Mouse (Mus musculus) intestine, embryonic 16.5 days (tissue): Measurements from ENCODE around the gene 4921517D22Rik. TPM values are rescaled to one million over a fixed set of nuclear protein-coding genes. Genes with fewer than 3 reads are reported as not detected.

Experiments
- ATAC-seq: fragments of 200-750 bp; cut with Nextera tagmentation; 2 replicates; pipeline ENCODE4 v1.8.0; 2017; ENCODE audit warnings: moderate TSS enrichment, moderate library complexity
- H3K27ac ChIP-seq: fragments of 300-500 bp; sonication (generic); 2 replicates; pipeline ENCODE4 v1.5.1; 2014; ENCODE audit warnings: mild to moderate bottlenecking, low read length
- H3K27me3 ChIP-seq: fragments of 300-500 bp; sonication (generic); replicated peaks from 2 replicates; pipeline ENCODE4 v1.6.1; 2014; ENCODE audit warnings: low read length, control low read depth, mixed read lengths; ENCODE audit not compliant: control insufficient read depth, insufficient read depth
- H3K36me3 ChIP-seq: fragments of 300-500 bp; sonication (generic); 2 replicates; pipeline ENCODE4 v1.6.1; 2014; ENCODE audit warnings: low read length, control low read depth; ENCODE audit not compliant: control insufficient read depth, insufficient read depth
- H3K4me1 ChIP-seq: fragments of 300-500 bp; sonication (generic); 2 replicates; pipeline ENCODE4 v1.6.1; 2014; ENCODE audit warnings: low read length, control low read depth, mixed read lengths; ENCODE audit not compliant: control insufficient read depth, insufficient read depth
- H3K4me2 ChIP-seq: fragments of 300-500 bp; sonication (generic); 2 replicates; pipeline ENCODE4 v1.6.1; 2014; ENCODE audit warnings: low read depth, low read length, control low read depth
- H3K4me3 ChIP-seq: fragments of 300-500 bp; sonication (generic); 2 replicates; pipeline ENCODE4 v1.5.1; 2014; ENCODE audit warnings: mild to moderate bottlenecking, low read length
- H3K9ac ChIP-seq: fragments of 300-500 bp; sonication (generic); 2 replicates; pipeline ENCODE4 v1.6.1; 2014; ENCODE audit warnings: low read depth, low read length
- H3K9me3 ChIP-seq: fragments of 300-500 bp; sonication (generic); 2 replicates; pipeline ENCODE4 v1.6.1; 2016; ENCODE audit warnings: low read length, control low read depth; ENCODE audit not compliant: control insufficient read depth
- WGBS: fragments of 180-500 bp; shearing (Covaris S2); extraction: QIAGEN DNeasy Blood & Tissue Kit; methylation state at CpG from one replicate; pipeline ENCODE4 v1.1.7; 2014; 5-methylcytosine and 5-hydroxymethylcytosine counted together
- polyA plus RNA-seq: library from polyadenylated mRNA; unstranded; fragments of >200 nt; fragmentation: Nextera tagmentation; extraction: Ambion mirVana; gene quantifications from 2 replicates; pipeline ENCODE4 v1.2.1, GENCODE M21; 2015

The 4921517D22Rik gene
- polyA plus RNA-seq, 1 experiment from 2014 or later = not detected

GRCm38 (mm10) chr13:59671521-59671920 is 22.4 kb downstream of the 4921517D22Rik start:
- Histone ChIP-seq H3K27me3 (no peaks in the 10 kb centered on the region), H3K4me3 (no peak overlapping the region), H3K4me1 (peaks cover 25% of the 10 kb centered on the region), H3K9ac (no peak overlapping the region), H3K4me2 (no peak overlapping the region), H3K27ac (no peak overlapping the region), H3K36me3 (no peaks in the 10 kb centered on the region), H3K9me3 (no peaks in the 10 kb centered on the region)
- WGBS = 64% methylated on average over 2 of the region's 2 CpGs
- ATAC-seq = no peak

GRCm38 (mm10) chr13:59669946-59670345 is 24.0 kb downstream of the 4921517D22Rik start:
- Histone ChIP-seq H3K9ac (no peak overlapping the region), H3K27me3 (no peaks in the 10 kb centered on the region), H3K4me1 (peaks cover 25% of the 10 kb centered on the region), H3K36me3 (no peaks in the 10 kb centered on the region), H3K4me2 (no peak overlapping the region), H3K4me3 (no peak overlapping the region), H3K27ac (0 out of 2 replicates have a peak overlapping the region, but pooled peaks have one; percentile 94), H3K9me3 (no peaks in the 10 kb centered on the region)
- 82% methylated on average over 10 of the region's 10 CpGs for WGBS
- no peak for ATAC-seq

- Histone ChIP-seq H3K27me3 (no peaks in the 10 kb centered on the region), H3K9me3 (no peaks in the 10 kb centered on the region), H3K27ac (peak overlapping the region; percentile 94), H3K9ac (no peak overlapping the region; the same call in 1 of the 2 replicates), H3K4me1 (peaks cover 18% of the 10 kb centered on the region), H3K4me3 (peak overlapping the region; percentile 16; the same call in 1 of the 2 replicates), H3K36me3 (no peaks in the 10 kb centered on the region), H3K4me2 (peak overlapping the region; percentile 42)
- WGBS = 27% methylated on average over 11 of the region's 11 CpGs
- ATAC-seq = peak; percentile 95
Measured at GRCm38 (mm10) chr13:59668501-59669093, 25.3 kb downstream of the 4921517D22Rik start.

- no peaks in the 10 kb centered on the region for H3K27me3 ChIP-seq
- peaks cover 3% of the 10 kb centered on the region; the same call in 1 of the 2 replicates for H3K36me3 ChIP-seq
- peak overlapping the region; percentile 55 for H3K27ac ChIP-seq
- no peaks in the 10 kb centered on the region for H3K9me3 ChIP-seq
- no peak for ATAC-seq
- no peak overlapping the region for H3K4me2 ChIP-seq
- H3K4me1 ChIP-seq = peaks cover 15% of the 10 kb centered on the region
- no peak overlapping the region for H3K9ac ChIP-seq
- no peak overlapping the region for H3K4me3 ChIP-seq
- WGBS = 75% methylated on average over 5 of the region's 5 CpGs
Measured at GRCm38 (mm10) chr13:59667763-59668162, 26.1 kb downstream of the 4921517D22Rik start.

- peaks cover 9% of the 10 kb centered on the region for H3K36me3 ChIP-seq
Measured at GRCm38 (mm10) chr13:59663939-59664712, 29.8 kb downstream of the 4921517D22Rik start.

GRCm38 (mm10) chr13:59661966-59662365 is 31.9 kb downstream of the 4921517D22Rik start:
- H3K27ac ChIP-seq = no peak overlapping the region
- no peaks in the 10 kb centered on the region for H3K9me3 ChIP-seq
- H3K4me2 ChIP-seq = no peak overlapping the region
- ATAC-seq = no peak
- peaks cover 15% of the 10 kb centered on the region for H3K36me3 ChIP-seq
- H3K4me1 ChIP-seq = peaks cover 11% of the 10 kb centered on the region
- H3K27me3 ChIP-seq = no peaks in the 10 kb centered on the region
- no peak overlapping the region for H3K4me3 ChIP-seq
- H3K9ac ChIP-seq = no peak overlapping the region
- WGBS = 93% methylated on average over 12 of the region's 12 CpGs

More at GRCm38 (mm10) chr13:59663939-59664712, 29.8 kb downstream of the 4921517D22Rik start:
- Histone ChIP-seq H3K9me3 (no peaks in the 10 kb centered on the region), H3K4me3 (no peak overlapping the region), H3K27me3 (no peaks in the 10 kb centered on the region), H3K27ac (no peak overlapping the region), H3K4me1 (peaks cover 16% of the 10 kb centered on the region), H3K4me2 (no peak overlapping the region), H3K9ac (no peak overlapping the region)
- 86% methylated on average over 19 of the region's 19 CpGs for WGBS
- ATAC-seq = no peak

GRCm38 (mm10) chr13:59661387-59661786 is 32.5 kb downstream of the 4921517D22Rik start:
- H3K9ac ChIP-seq = no peak overlapping the region
- no peaks in the 10 kb centered on the region for H3K27me3 ChIP-seq
- H3K27ac ChIP-seq = no peak overlapping the region
- H3K4me1 ChIP-seq = peaks cover 16% of the 10 kb centered on the region
- peak; percentile 37; the same call in 1 of the 2 replicates for ATAC-seq
- WGBS = 83% methylated on average over 8 of the region's 8 CpGs
- no peak overlapping the region for H3K4me3 ChIP-seq
- H3K9me3 ChIP-seq = no peaks in the 10 kb centered on the region
- peaks cover 15% of the 10 kb centered on the region for H3K36me3 ChIP-seq
- no peak overlapping the region for H3K4me2 ChIP-seq

GRCm38 (mm10) chr13:59660371-59660770 is 33.5 kb downstream of the 4921517D22Rik start:
- peaks cover 15% of the 10 kb centered on the region for H3K36me3 ChIP-seq
- H3K4me2 ChIP-seq = no peak overlapping the region
- no peak overlapping the region for H3K4me3 ChIP-seq
- H3K27me3 ChIP-seq = no peaks in the 10 kb centered on the region
- H3K4me1 ChIP-seq = peaks cover 16% of the 10 kb centered on the region
- no peaks in the 10 kb centered on the region for H3K9me3 ChIP-seq
- H3K27ac ChIP-seq = no peak overlapping the region
- 97% methylated on average over 3 of the region's 3 CpGs for WGBS
- no peak for ATAC-seq
- no peak overlapping the region for H3K9ac ChIP-seq

GRCm38 (mm10) chr13:59657781-59658180 is 36.1 kb downstream of the 4921517D22Rik start:
- Histone ChIP-seq H3K27me3 (no peaks in the 10 kb centered on the region), H3K9ac (no peak overlapping the region), H3K27ac (no peak overlapping the region), H3K4me1 (peaks cover 27% of the 10 kb centered on the region), H3K4me2 (no peak overlapping the region), H3K9me3 (no peaks in the 10 kb centered on the region), H3K36me3 (peaks cover 12% of the 10 kb centered on the region; the same call in 1 of the 2 replicates), H3K4me3 (no peak overlapping the region)
- ATAC-seq = no peak
- WGBS = 83% methylated on average over 5 of the region's 5 CpGs
